Mouse (Mus musculus): ENCODE results near the gene Gm20661.

DNA sequence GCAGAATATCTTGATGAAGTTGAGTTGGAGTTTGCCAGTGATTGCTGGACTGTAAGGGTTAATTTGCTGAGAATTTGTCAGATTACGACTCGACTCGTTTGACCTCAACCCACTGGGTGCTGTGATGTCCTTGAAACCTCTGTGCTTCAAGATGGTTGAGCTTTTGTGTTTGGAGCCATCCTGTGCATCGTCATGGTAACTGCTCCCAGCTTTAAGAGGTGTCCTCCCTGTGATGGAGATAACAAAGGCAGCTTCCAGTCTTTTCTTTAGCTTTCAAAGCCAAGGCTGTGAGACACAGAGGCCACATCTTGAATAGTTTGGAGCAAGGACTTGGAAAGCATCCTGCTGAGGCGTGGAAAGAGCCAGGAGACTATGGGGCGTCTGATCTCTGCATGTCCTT is 25.7 kb upstream of the Gm20661 start:
- TF ChIP-seq CTCF (IDR thresholded peaks at IDR 0.05; ENCODE audit: extremely low read depth, insufficient read depth, low read length) (no peak), POLR2A (IDR thresholded peaks at IDR 0.05; ENCODE audit: extremely low read depth, insufficient read depth, low read length) (no peak)
